8 mouse cellular contexts compared by ENCODE assay signal in the genomic region with DNA sequence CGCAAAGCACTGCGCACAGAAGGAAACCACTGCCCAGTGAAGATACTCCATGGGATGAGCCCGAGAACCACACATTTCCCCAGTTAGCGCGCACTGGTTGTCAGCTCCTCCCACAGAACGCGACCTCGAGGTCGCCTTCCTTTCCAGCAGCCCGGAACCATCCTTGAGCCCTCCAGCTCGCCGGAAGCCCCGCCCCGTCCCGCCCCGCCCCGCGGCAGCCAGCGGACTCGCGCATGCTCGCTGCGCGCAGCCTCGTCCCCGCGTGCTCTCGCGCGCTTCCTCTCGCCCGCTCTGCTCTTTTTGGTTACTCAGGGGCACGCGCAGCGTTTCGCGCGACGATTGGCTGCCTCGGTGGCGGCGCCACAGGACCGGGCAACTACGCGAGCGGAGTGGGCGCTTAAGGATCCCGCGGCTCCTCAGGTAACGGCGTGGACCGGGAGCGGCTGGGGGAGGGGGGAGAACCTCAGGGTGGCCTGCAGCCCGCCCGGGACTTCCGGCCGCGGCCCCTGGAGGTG. TPM values are rescaled to one million over a fixed set of nuclear protein-coding genes. Genes with fewer than 3 reads are reported as not detected.
DNase-seq lines count a peak whose midpoint lies in the region; ATAC-seq lines count a peak whose summit lies in the region.

Gene Prps1l3 (plus strand): TSS at position 221 of the 515 bp plus-strand sequence.
Gene Mipol1 (plus strand): TSS at position 236 of the 515 bp plus-strand sequence.

- 0 out of 2 replicates have a peak, but pooled peaks cover 6% of the 10 kb centered on the region for H3K9me3 ChIP-seq in megakaryocyte, embryonic 14.5 days

- ATAC-seq in common myeloid progenitor, adult 5-6 weeks (replicated peaks; ENCODE audit: low read depth, poor library complexity, severe bottlenecking), result peak; percentile 92

- peak within 1 kb of the TSS; percentile 95 for H3K4me3 ChIP-seq in megakaryocyte, embryonic 14.5 days (replicated peaks)

- peak; percentile 98 for DNase-seq in ZHBTc4 (ENCODE audit: low read depth, low spot score)
- peak; percentile 73 to 83 for DNase-seq in gastrocnemius, adult 8-10 months (ENCODE audit: low spot score in 2 of 2)
- peak; percentile 74 for DNase-seq in hindlimb bud, embryonic 11.5 days (ENCODE audit: extremely low spot score, low read depth, low spot score)
- DNase-seq in left cerebral cortex, adult 8-10 months (ENCODE audit: low spot score in 2 of 2), result peak; percentile 70 to 82
- DNase-seq in right cerebral cortex, postnatal 10 days (ENCODE audit: low spot score in 2 of 2), result peak; percentile 93
- DNase-seq in urinary bladder, postnatal 25 days (ENCODE audit: low spot score), result peak; percentile 77

- H3K4me1 ChIP-seq in megakaryocyte, embryonic 14.5 days, result peaks cover 21% of the 10 kb centered on the region

- peaks cover 8% of the 10 kb centered on the region for H3K36me3 ChIP-seq in megakaryocyte, embryonic 14.5 days (replicated peaks; ENCODE audit: low read length)

- H3K27me3 ChIP-seq in megakaryocyte, embryonic 14.5 days (replicated peaks), result no peaks in the 10 kb centered on the region

RNA-seq across cellular contexts. Expression of gene Prps1l3, which starts in this region (rescaled TPM):
- 118 and 119 TPM in 2 replicates for total RNA-seq in common myeloid progenitor, adult 5-6 weeks (2017)
- 10 to 100 TPM; 28.3 to 32.6 (median 30.4) TPM for total RNA-seq in gastrocnemius, adult 8-10 months (2022)
- total RNA-seq in left cerebral cortex, adult 8-10 months (2022), result 10 to 100 TPM; 14.1 to 16.2 (median 15.3) TPM
- polyA plus RNA-seq in megakaryocyte, embryonic 14.5 days (2012; ENCODE audit: insufficient read depth, low replicate concordance), result 2.5 and 3.3 TPM in 2 replicates

RNA-seq across cellular contexts. Expression of gene Mipol1, which starts in this region (rescaled TPM):
- total RNA-seq in common myeloid progenitor, adult 5-6 weeks (2017), result 16.4 and 18.9 TPM in 2 replicates
- total RNA-seq in gastrocnemius, adult 8-10 months (2022), result 1 to 10 TPM; 2.5 to 3.8 (median 3.1) TPM
- 10 to 100 TPM in 1 of 4 experiments, 1 to 10 TPM in 3; 7.9 to 13.1 (median 8.4) TPM for total RNA-seq in left cerebral cortex, adult 8-10 months (2022)
- 0.74 TPM in 1 of 2 replicates, not detected in the other for polyA plus RNA-seq in megakaryocyte, embryonic 14.5 days (2012; ENCODE audit: insufficient read depth, low replicate concordance)

Comparison
In these comparisons a context has a peak if more than half of its experiments do, and no peak if none do; other contexts are left out.
1. Peak in every context shown above with its lines: DNase-seq, ATAC-seq and H3K4me3 ChIP-seq.